Mouse (Mus musculus): ENCODE data around the gene Mphosph9. TPM values are rescaled to one million over a fixed set of nuclear protein-coding genes. Genes with fewer than 3 reads are reported as not detected.

Gene Mphosph9
- total and polyA plus RNA-seq, 2 experiments from 2014 or later = 7.8 to 23.6 TPM

GRCm38 (mm10) chr5:124282854-124283253 lies 44.9 kb downstream of the Mphosph9 start:
- Histone ChIP-seq H3K27ac (ENCODE audit: low read depth, low read length) (no peak overlapping the region), H3K4me3 (ENCODE audit: low read depth, low read length) (no peak overlapping the region), H3K9me3 (ENCODE audit: low read length) (no peaks in the 10 kb centered on the region), H3K4me2 (ENCODE audit: low read depth) (no peak overlapping the region), H3K27me3 (ENCODE audit: insufficient read depth, low read length) (no peaks in the 10 kb centered on the region), H3K9ac (no peak overlapping the region), H3K36me3 (ENCODE audit: insufficient read depth) (peaks cover 47% of the 10 kb centered on the region), H3K4me1 (ENCODE audit: insufficient read depth) (no peaks in the 10 kb centered on the region)
- DNase-seq (no peak), ATAC-seq (no peak)
- no peak for TF ChIP-seq CTCF (IDR thresholded peaks at IDR 0.05; ENCODE audit: low read depth)
- WGBS = 98% methylated on average over 2 of the region's 2 CpGs

GRCm38 (mm10) chr5:124270226-124270625 lies 57.5 kb downstream of the Mphosph9 start:
- Histone ChIP-seq H3K36me3 (ENCODE audit: insufficient read depth) (peaks cover 9% of the 10 kb centered on the region), H3K9ac (no peak overlapping the region), H3K27me3 (ENCODE audit: insufficient read depth, low read length) (no peaks in the 10 kb centered on the region), H3K9me3 (ENCODE audit: low read length) (no peaks in the 10 kb centered on the region), H3K4me3 (ENCODE audit: low read depth, low read length) (no peak overlapping the region), H3K27ac (ENCODE audit: low read depth, low read length) (no peak overlapping the region), H3K4me2 (ENCODE audit: low read depth) (no peak overlapping the region), H3K4me1 (ENCODE audit: insufficient read depth) (no peaks in the 10 kb centered on the region)
- DNase-seq (no peak), ATAC-seq (no peak)
- no peak for TF ChIP-seq CTCF (IDR thresholded peaks at IDR 0.05; ENCODE audit: low read depth)
- 61% methylated on average over 5 of the region's 5 CpGs for WGBS

- peak; percentile 62 for DNase-seq
These were observed 58.1 kb downstream of the Mphosph9 start for GRCm38 (mm10) chr5:124269661-124270060.

DNA sequence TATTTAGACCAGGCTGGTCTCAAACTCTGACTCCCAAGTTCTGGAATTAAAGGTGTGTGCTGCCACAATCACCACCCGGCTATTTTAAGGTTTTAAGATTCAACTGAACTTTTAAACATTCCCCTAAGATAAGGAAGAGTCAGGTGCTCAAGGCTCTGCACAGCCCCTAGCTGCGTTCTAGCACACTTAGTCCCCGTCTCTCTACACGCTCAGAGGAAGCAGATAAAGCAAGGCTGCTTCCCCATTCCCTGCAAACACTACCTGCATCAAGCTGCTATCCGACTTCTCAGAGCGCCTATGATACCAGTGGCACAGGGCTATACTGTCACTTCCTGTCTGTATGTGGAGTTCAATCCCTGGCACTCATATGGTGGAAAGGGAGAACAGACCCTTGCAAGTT lies 60.1 kb downstream of the Mphosph9 start:
- no peaks in the 10 kb centered on the region for H3K4me1 ChIP-seq (ENCODE audit: insufficient read depth)
- TF ChIP-seq CTCF (IDR thresholded peaks at IDR 0.05; ENCODE audit: low read depth) = no peak
- no peak overlapping the region for H3K4me3 ChIP-seq (ENCODE audit: low read depth, low read length)
- no peaks in the 10 kb centered on the region for H3K9me3 ChIP-seq (ENCODE audit: low read length)
- peaks cover 27% of the 10 kb centered on the region for H3K36me3 ChIP-seq (ENCODE audit: insufficient read depth)
- ATAC-seq (no peak), DNase-seq (no peak)
- WGBS = 90% methylated on average over 6 of the region's 6 CpGs
- no peak overlapping the region for H3K4me2 ChIP-seq (ENCODE audit: low read depth)
- H3K9ac ChIP-seq = no peak overlapping the region
- no peak overlapping the region for H3K27ac ChIP-seq (ENCODE audit: low read depth, low read length)
- H3K27me3 ChIP-seq (ENCODE audit: insufficient read depth, low read length) = no peaks in the 10 kb centered on the region

More at GRCm38 (mm10) chr5:124269661-124270060, 58.1 kb downstream of the Mphosph9 start:
- ATAC-seq = peak; percentile 88
- Histone ChIP-seq H3K9me3 (ENCODE audit: low read length) (no peaks in the 10 kb centered on the region), H3K4me1 (ENCODE audit: insufficient read depth) (no peaks in the 10 kb centered on the region), H3K9ac (no peak overlapping the region), H3K36me3 (ENCODE audit: insufficient read depth) (peaks cover 13% of the 10 kb centered on the region), H3K4me2 (ENCODE audit: low read depth) (peak overlapping the region; percentile 14; the same call in 1 of the 2 replicates), H3K4me3 (ENCODE audit: low read depth, low read length) (no peak overlapping the region), H3K27ac (ENCODE audit: low read depth, low read length) (no peak overlapping the region), H3K27me3 (ENCODE audit: insufficient read depth, low read length) (no peaks in the 10 kb centered on the region)
- WGBS = 11% methylated on average over 11 of the region's 11 CpGs
- TF ChIP-seq CTCF (IDR thresholded peaks at IDR 0.05; ENCODE audit: low read depth) = no peak

DNA sequence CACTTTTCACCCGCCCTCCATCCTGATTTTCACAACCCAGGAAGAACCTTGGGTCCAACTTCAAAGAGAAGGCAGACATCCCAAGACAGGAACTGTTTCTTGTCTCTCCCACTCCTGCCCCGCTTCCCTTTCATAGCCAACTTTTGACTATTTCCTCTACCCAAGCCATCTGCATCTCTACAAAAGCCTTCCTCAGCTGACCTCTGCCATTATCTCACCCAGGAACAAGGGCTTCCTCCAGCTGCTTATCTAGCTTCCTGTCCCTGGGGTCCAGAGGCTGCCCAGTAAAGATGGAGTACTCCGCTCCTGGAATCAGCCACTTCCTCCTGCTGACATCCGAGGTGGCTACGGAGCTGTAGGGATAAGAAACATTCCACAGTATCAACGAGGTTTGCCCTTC lies 61.0 kb downstream of the Mphosph9 start:
- DNase-seq (no peak), ATAC-seq (no peak)
- Histone ChIP-seq H3K4me3 (ENCODE audit: low read depth, low read length) (no peak overlapping the region), H3K4me1 (ENCODE audit: insufficient read depth) (no peaks in the 10 kb centered on the region), H3K9me3 (ENCODE audit: low read length) (no peaks in the 10 kb centered on the region), H3K27ac (ENCODE audit: low read depth, low read length) (no peak overlapping the region), H3K36me3 (ENCODE audit: insufficient read depth) (peaks cover 35% of the 10 kb centered on the region), H3K27me3 (ENCODE audit: insufficient read depth, low read length) (no peaks in the 10 kb centered on the region), H3K9ac (no peak overlapping the region), H3K4me2 (ENCODE audit: low read depth) (no peak overlapping the region)
- WGBS = 95% methylated on average over 6 of the region's 6 CpGs
- no peak for TF ChIP-seq CTCF (IDR thresholded peaks at IDR 0.05; ENCODE audit: low read depth)

DNA sequence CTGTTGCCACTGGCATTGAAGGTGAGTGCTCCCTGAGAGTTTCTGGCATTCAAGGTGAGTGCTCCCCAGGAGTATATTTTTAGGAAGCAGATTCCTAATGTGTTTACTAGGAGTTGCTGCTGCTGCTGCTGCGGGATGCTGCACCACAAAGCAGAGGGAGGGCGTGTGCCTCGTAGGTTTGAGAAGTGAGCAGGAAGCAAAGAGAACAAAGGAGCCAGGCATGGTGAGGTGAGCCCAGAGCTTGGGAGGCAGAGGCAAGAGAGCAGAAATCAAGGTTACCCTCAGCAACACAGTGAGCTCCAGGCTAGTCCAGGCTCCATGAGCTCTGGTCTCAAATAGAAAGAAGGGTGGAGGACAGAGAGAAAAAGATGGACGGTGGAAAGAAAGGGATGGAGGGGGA lies 64.5 kb downstream of the Mphosph9 start:
- Histone ChIP-seq H3K4me2 (ENCODE audit: low read depth) (no peak overlapping the region), H3K27me3 (ENCODE audit: insufficient read depth, low read length) (no peaks in the 10 kb centered on the region), H3K36me3 (ENCODE audit: insufficient read depth) (peaks cover 57% of the 10 kb centered on the region), H3K27ac (ENCODE audit: low read depth, low read length) (no peak overlapping the region), H3K9me3 (ENCODE audit: low read length) (no peaks in the 10 kb centered on the region), H3K4me3 (ENCODE audit: low read depth, low read length) (no peak overlapping the region), H3K4me1 (ENCODE audit: insufficient read depth) (no peaks in the 10 kb centered on the region), H3K9ac (no peak overlapping the region)
- WGBS = 75% methylated on average over 4 of the region's 4 CpGs
- TF ChIP-seq CTCF (IDR thresholded peaks at IDR 0.05; ENCODE audit: low read depth) = no peak
- ATAC-seq (no peak), DNase-seq (no peak)

- Histone ChIP-seq H3K9me3 (ENCODE audit: low read length) (no peaks in the 10 kb centered on the region), H3K36me3 (ENCODE audit: insufficient read depth) (peaks cover 69% of the 10 kb centered on the region), H3K27ac (ENCODE audit: low read depth, low read length) (no peak overlapping the region), H3K27me3 (ENCODE audit: insufficient read depth, low read length) (no peaks in the 10 kb centered on the region), H3K4me3 (ENCODE audit: low read depth, low read length) (no peak overlapping the region), H3K9ac (no peak overlapping the region), H3K4me1 (ENCODE audit: insufficient read depth) (no peaks in the 10 kb centered on the region), H3K4me2 (ENCODE audit: low read depth) (no peak overlapping the region)
- 92% methylated on average over 4 of the region's 4 CpGs for WGBS
- ATAC-seq (no peak), DNase-seq (no peak)
- no peak for TF ChIP-seq CTCF (IDR thresholded peaks at IDR 0.05; ENCODE audit: low read depth)
These were observed 65.7 kb downstream of the Mphosph9 start for GRCm38 (mm10) chr5:124262090-124262489.
